Comparison of ENCODE assay signal across 29 mouse cellular contexts in genomic region chr11:100369145-100369544, GRCm38 (mm10). TPM values are rescaled to one million over a fixed set of nuclear protein-coding genes. Genes with fewer than 3 reads are reported as not detected.
"Had no signal": no experiment of that assay in that cellular context is flagged by ENCODE, and none has a peak within 500 bp of the region (broad histone marks: within the 10 kb centered on the region; RNA-seq: fewer than 3 reads in every experiment).

No protein-coding gene starts in this region.

- H3K27me3 ChIP-seq: limb, embryonic 12.5 days; limb, embryonic 15.5 days; lung, embryonic 15.5 days; stomach, embryonic 15.5 days had no signal

- H3K9ac ChIP-seq: kidney, embryonic 15.5 days; limb, embryonic 12.5 days; limb, embryonic 15.5 days; liver, embryonic 14.5 days; liver, postnatal 0 days; lung, embryonic 15.5 days; stomach, embryonic 15.5 days had no signal

- DNase-seq: kidney, adult 11 months; kidney, adult 8-10 months; kidney, postnatal 10 days; kidney, postnatal 36 days; left cerebral cortex, postnatal 4 days; liver, postnatal 0 days; lung, postnatal 10 days; lung, postnatal 4 days; midbrain, embryonic 14.5 days; right cerebral cortex, adult 18-20 months; right cerebral cortex, postnatal 14 days; spleen, adult 18-20 months; thymus, postnatal 25 days had no signal

- H3K4me2 ChIP-seq: kidney, embryonic 15.5 days; limb, embryonic 12.5 days; limb, embryonic 15.5 days; liver, embryonic 11.5 days; lung, embryonic 15.5 days; midbrain, embryonic 11.5 days; stomach, embryonic 15.5 days had no signal

- ATAC-seq: liver, postnatal 0 days had no signal

- H3K9me3 ChIP-seq: kidney, embryonic 15.5 days; limb, embryonic 12.5 days; limb, embryonic 15.5 days; lung, embryonic 15.5 days; stomach, embryonic 15.5 days had no signal

- H3K27ac ChIP-seq: kidney, embryonic 15.5 days; limb, embryonic 12.5 days; limb, embryonic 15.5 days; liver, embryonic 14.5 days; lung, embryonic 15.5 days; stomach, embryonic 15.5 days had no signal

- H3K4me3 ChIP-seq: kidney, embryonic 15.5 days; limb, embryonic 12.5 days; limb, embryonic 15.5 days; lung, embryonic 15.5 days; stomach, embryonic 15.5 days had no signal

- H3K4me1 ChIP-seq: limb, embryonic 15.5 days; lung, embryonic 15.5 days; stomach, embryonic 15.5 days had no signal

RNA-seq across cellular contexts. Expression of gene Hap1, which starts 13.2 kb away (rescaled TPM):
- total RNA-seq: megakaryocyte progenitor cell, adult 5-6 weeks; megakaryocyte-erythroid progenitor cell, adult 5-6 weeks had no signal

RNA-seq across cellular contexts. Expression of gene Gast, which starts 34.9 kb away (rescaled TPM):
- total RNA-seq: layer of hippocampus, adult 8-10 months; layer of hippocampus, postnatal 10 days; left cerebral cortex, adult 8-10 months; left cerebral cortex, postnatal 14 days; left cerebral cortex, postnatal 4 days; megakaryocyte progenitor cell, adult 5-6 weeks; megakaryocyte-erythroid progenitor cell, adult 5-6 weeks; midbrain, postnatal 0 days had no signal
- polyA plus RNA-seq: kidney, embryonic 15.5 days; limb, embryonic 12.5 days; liver, embryonic 11.5 days; liver, embryonic 14.5 days; liver, postnatal 0 days; lung, embryonic 15.5 days; neural tube, embryonic 14.5 days had no signal

RNA-seq across cellular contexts. Expression of gene Fkbp10, which starts 46.4 kb away (rescaled TPM):
- total RNA-seq: megakaryocyte progenitor cell, adult 5-6 weeks; megakaryocyte-erythroid progenitor cell, adult 5-6 weeks had no signal
